In genomic region chr19:54114588-54115317, GRCm38 (mm10) we compare ENCODE assay signal across 8 mouse cellular contexts.
DNase-seq lines count a peak whose midpoint lies in the region; ATAC-seq and TF ChIP-seq lines count a peak whose summit lies in the region.

No protein-coding gene starts in this region.

- peak overlapping the region; percentile 65 for H3K9ac ChIP-seq in heart, embryonic 16.5 days (ENCODE audit: low read length)
- H3K9ac ChIP-seq in neural tube, embryonic 13.5 days: peak overlapping the region; percentile 59

- peak; percentile 14 for DNase-seq in G1E (ENCODE audit: low spot score)
- peak; percentile 76 for DNase-seq in brain, embryonic 14.5 days (ENCODE audit: low read depth)
- peak; percentile 65 for DNase-seq in kidney, postnatal 14 days
- DNase-seq in lung, adult 2 months: peak; percentile 54
- DNase-seq in thymus, postnatal 25 days: peak; percentile 22

- peak overlapping the region; percentile 75 for H3K4me2 ChIP-seq in heart, embryonic 16.5 days (ENCODE audit: low read depth, low read length)
- peak overlapping the region; percentile 62 for H3K4me2 ChIP-seq in neural tube, embryonic 13.5 days

- WGBS in heart, embryonic 16.5 days: 11% methylated on average over 22 of the region's 22 CpGs
- WGBS in lung, adult 2 months: 12% methylated on average over 22 of the region's 22 CpGs
- WGBS in neural tube, embryonic 13.5 days: 4% methylated on average over 22 of the region's 22 CpGs

- peak overlapping the region; percentile 62 for H3K4me3 ChIP-seq in G1E (ENCODE audit: low read depth, low read length)
- H3K4me3 ChIP-seq in erythroblast, embryonic 14.5 days (replicated peaks): peak overlapping the region; percentile 57
- H3K4me3 ChIP-seq in heart, embryonic 16.5 days (ENCODE audit: low read length): peak overlapping the region; percentile 67
- peak overlapping the region; percentile 79 for H3K4me3 ChIP-seq in lung, adult 2 months (replicated peaks; ENCODE audit: extremely low read depth, low read depth, low read length)
- peak overlapping the region; percentile 45 for H3K4me3 ChIP-seq in neural tube, embryonic 13.5 days

- peak; percentile 40 for ATAC-seq in G1E (ENCODE audit: extremely low read depth, insufficient number of reproducible peaks, low FRiP score, poor library complexity, severe bottlenecking)
- peak; percentile 58 for ATAC-seq in heart, embryonic 16.5 days (replicated peaks; ENCODE audit: extremely low read depth, insufficient read depth, low FRiP score)
- ATAC-seq in neural tube, embryonic 13.5 days (ENCODE audit: low read depth): peak; percentile 70

- H3K27ac ChIP-seq in heart, embryonic 16.5 days (ENCODE audit: low read length): no peak overlapping the region
- no peak overlapping the region for H3K27ac ChIP-seq in neural tube, embryonic 13.5 days (replicated peaks)

- TF ChIP-seq CTCF in G1E (IDR thresholded peaks at IDR 0.05; ENCODE audit: low read depth, low read length): no peak
- TF ChIP-seq CTCF in brain, embryonic 14.5 days (IDR thresholded peaks at IDR 0.05; ENCODE audit: borderline replicate concordance, extremely low read depth, insufficient read depth, insufficient read length): no peak
- TF ChIP-seq CTCF in lung, adult 2 months (IDR thresholded peaks at IDR 0.05; ENCODE audit: insufficient read depth, low read length): no peak

- peaks cover 29% of the 10 kb centered on the region for H3K27me3 ChIP-seq in G1E (ENCODE audit: insufficient read depth, low read length)
- H3K27me3 ChIP-seq in erythroblast, embryonic 14.5 days (ENCODE audit: control insufficient read depth): peaks cover 11% of the 10 kb centered on the region
- H3K27me3 ChIP-seq in heart, embryonic 16.5 days (ENCODE audit: control insufficient read depth, insufficient read depth, low read length): no peaks in the 10 kb centered on the region
- 0 out of 2 replicates have a peak, but pooled peaks cover 7% of the 10 kb centered on the region for H3K27me3 ChIP-seq in neural tube, embryonic 13.5 days

- H3K36me3 ChIP-seq in G1E (replicated peaks): no peaks in the 10 kb centered on the region
- H3K36me3 ChIP-seq in erythroblast, embryonic 14.5 days (ENCODE audit: control insufficient read depth): no peaks in the 10 kb centered on the region
- H3K36me3 ChIP-seq in heart, embryonic 16.5 days (ENCODE audit: control insufficient read depth, insufficient read depth): no peaks in the 10 kb centered on the region
- H3K36me3 ChIP-seq in neural tube, embryonic 13.5 days: no peaks in the 10 kb centered on the region

- peaks cover 13% of the 10 kb centered on the region for H3K4me1 ChIP-seq in G1E (ENCODE audit: insufficient read depth, low read depth, low read length)
- peaks cover 10% of the 10 kb centered on the region for H3K4me1 ChIP-seq in erythroblast, embryonic 14.5 days (ENCODE audit: control insufficient read depth)
- no peaks in the 10 kb centered on the region for H3K4me1 ChIP-seq in heart, embryonic 16.5 days (ENCODE audit: control insufficient read depth, insufficient read depth, low read length)
- peaks cover 3% of the 10 kb centered on the region for H3K4me1 ChIP-seq in lung, adult 2 months (ENCODE audit: control insufficient read depth, insufficient read depth, low read length)
- peaks cover 15% of the 10 kb centered on the region for H3K4me1 ChIP-seq in neural tube, embryonic 13.5 days (replicated peaks)

- TF ChIP-seq POLR2A in brain, embryonic 14.5 days (IDR thresholded peaks at IDR 0.05; ENCODE audit: borderline replicate concordance, extremely low read depth, insufficient read depth, insufficient read length, poor library complexity, severe bottlenecking): no peak
- no peak for TF ChIP-seq POLR2A in lung, adult 2 months (IDR thresholded peaks at IDR 0.05; ENCODE audit: borderline replicate concordance, extremely low read depth, low read depth, low read length)

- no peaks in the 10 kb centered on the region for H3K9me3 ChIP-seq in G1E (replicated peaks)
- H3K9me3 ChIP-seq in erythroblast, embryonic 14.5 days (ENCODE audit: control insufficient read depth, low read length): no peaks in the 10 kb centered on the region
- H3K9me3 ChIP-seq in heart, embryonic 16.5 days (replicated peaks; ENCODE audit: control insufficient read depth, low read length): no peaks in the 10 kb centered on the region
- no peaks in the 10 kb centered on the region for H3K9me3 ChIP-seq in neural tube, embryonic 13.5 days

Comparison
In these comparisons a context has a peak if more than half of its experiments do, and no peak if none do; other contexts are left out.
1. DNase-seq: peak in every context shown above with its lines; median percentile 76 in brain, embryonic 14.5 days; 65 in kidney, postnatal 14 days; 54 in lung, adult 2 months; 22 in thymus, postnatal 25 days; 14 in G1E.